Mouse (Mus musculus) C2C12 (cell line): ENCODE results near the gene Otoa. TPM values are rescaled to one million over a fixed set of nuclear protein-coding genes. Genes with fewer than 3 reads are reported as not detected.

ENCODE experiments used
- H3K27me3 ChIP-seq: one replicate; pipeline ENCODE4 v1.6.1; 2011; ENCODE audit not compliant: control insufficient read depth, insufficient read depth, insufficient read length
- H3K36me3 ChIP-seq: one replicate; pipeline ENCODE4 v1.6.1; 2011; ENCODE audit not compliant: control insufficient read depth, insufficient read depth
- H3K4me3 ChIP-seq: one replicate; pipeline ENCODE4 v1.5.1; 2011; ENCODE audit warnings: mild to moderate bottlenecking, control low read depth; ENCODE audit not compliant: poor library complexity, insufficient read depth, severe bottlenecking
- H3K79me2 ChIP-seq: one replicate; pipeline ENCODE4 v1.6.1; 2011; ENCODE audit not compliant: control insufficient read depth, insufficient read depth
- H3K79me3 ChIP-seq: one replicate; pipeline ENCODE4 v1.6.1; 2011; ENCODE audit warnings: low read depth, control low read depth
- H3ac ChIP-seq: one replicate; pipeline ENCODE3; 2011; ENCODE audit warnings: low read depth; ENCODE audit not compliant: control insufficient read depth, insufficient read length
- CEBPB ChIP-seq: IDR thresholded peaks from one replicate; pipeline ENCODE4 v1.6.1; 2011; ENCODE audit warnings: low read depth, mild to moderate bottlenecking, control low read depth, moderate library complexity
- CTCF ChIP-seq: IDR thresholded peaks from one replicate; pipeline ENCODE4 v1.5.1; 2011; ENCODE audit not compliant: control insufficient read depth, insufficient read depth, insufficient read length
- FOSL1 ChIP-seq: IDR thresholded peaks from one replicate; pipeline ENCODE4 v1.8.0; 2011; ENCODE audit warnings: mild to moderate bottlenecking, low read length; ENCODE audit not compliant: poor library complexity, insufficient read depth, severe bottlenecking
- MAX ChIP-seq: IDR thresholded peaks from one replicate; pipeline ENCODE4 v1.6.1; 2011; ENCODE audit warnings: mild to moderate bottlenecking, control low read depth
- MYOD1 ChIP-seq: IDR thresholded peaks from one replicate; pipeline ENCODE4 v1.6.1; 2011; ENCODE audit warnings: low read depth; ENCODE audit not compliant: control insufficient read depth, insufficient read length
- MYOG ChIP-seq: IDR thresholded peaks from one replicate; pipeline ENCODE4 v1.6.1; 2011; ENCODE audit not compliant: control insufficient read depth, insufficient read length; ENCODE audit errors: extremely low read depth
- USF1 ChIP-seq: IDR thresholded peaks from one replicate; pipeline ENCODE4 v1.6.1; 2011; ENCODE audit warnings: low read depth, mild to moderate bottlenecking, control low read depth, moderate library complexity
- polyA plus RNA-seq: library from polyadenylated mRNA; unstranded; fragments of >200 nt; fragmentation: generic; extraction: Trizol; gene quantifications from one replicate; pipeline ENCODE4 v1.2.1, GENCODE M21; 2012; ENCODE audit warnings: missing spikeins

Otoa gene
- polyA plus RNA-seq, 1 experiment, result 0.12 TPM

GRCm38 (mm10) chr7:121082949-121083513 is 1.6 kb downstream of the Otoa start:
- no peak overlapping the region for H3ac ChIP-seq
- H3K27me3 ChIP-seq, result no peaks in the 10 kb centered on the region
- H3K79me3 ChIP-seq, result no peaks in the 10 kb centered on the region
- no peak for TF ChIP-seq CTCF
- TF ChIP-seq MYOG, result no peak
- TF ChIP-seq USF1, result no peak
- H3K4me3 ChIP-seq, result no peak overlapping the region
- no peaks in the 10 kb centered on the region for H3K36me3 ChIP-seq
- no peaks in the 10 kb centered on the region for H3K79me2 ChIP-seq

- TF ChIP-seq MYOD1 (no peak), CEBPB (no peak), FOSL1 (no peak), MYOG (no peak), USF1 (no peak), MAX (no peak), CTCF (no peak)
- no peaks in the 10 kb centered on the region for H3K79me3 ChIP-seq
- H3K27me3 ChIP-seq, result no peaks in the 10 kb centered on the region
- no peak overlapping the region for H3ac ChIP-seq
- H3K79me2 ChIP-seq, result no peaks in the 10 kb centered on the region
- no peak overlapping the region for H3K4me3 ChIP-seq
- no peaks in the 10 kb centered on the region for H3K36me3 ChIP-seq
Measured at GRCm38 (mm10) chr7:121084840-121085453, 3.5 kb downstream of the Otoa start.

GRCm38 (mm10) chr7:121085500-121085899 is 4.0 kb downstream of the Otoa start:
- no peaks in the 10 kb centered on the region for H3K79me3 ChIP-seq
- no peak for TF ChIP-seq FOSL1
- TF ChIP-seq CEBPB, result no peak
- TF ChIP-seq MYOG, result no peak
- no peak for TF ChIP-seq MYOD1
- TF ChIP-seq CTCF, result no peak

GRCm38 (mm10) chr7:121088745-121089144 is 7.3 kb downstream of the Otoa start:
- Histone ChIP-seq H3ac (no peak overlapping the region), H3K36me3 (no peaks in the 10 kb centered on the region), H3K4me3 (no peak overlapping the region), H3K79me2 (no peaks in the 10 kb centered on the region), H3K27me3 (no peaks in the 10 kb centered on the region), H3K79me3 (no peaks in the 10 kb centered on the region)
- TF ChIP-seq FOSL1 (no peak), CTCF (no peak), MAX (no peak), MYOD1 (no peak), MYOG (no peak), CEBPB (no peak), USF1 (no peak)

More at GRCm38 (mm10) chr7:121085500-121085899, 4.0 kb downstream of the Otoa start:
- Histone ChIP-seq H3K79me2 (no peaks in the 10 kb centered on the region), H3K4me3 (no peak overlapping the region), H3K36me3 (no peaks in the 10 kb centered on the region), H3ac (no peak overlapping the region), H3K27me3 (no peaks in the 10 kb centered on the region)

- Histone ChIP-seq H3K79me2 (no peaks in the 10 kb centered on the region), H3K79me3 (no peaks in the 10 kb centered on the region), H3K36me3 (no peaks in the 10 kb centered on the region), H3K4me3 (no peak overlapping the region), H3ac (no peak overlapping the region), H3K27me3 (no peaks in the 10 kb centered on the region)
- TF ChIP-seq FOSL1 (no peak), MAX (no peak)
Measured at GRCm38 (mm10) chr7:121090748-121091147, 9.3 kb downstream of the Otoa start.

- no peaks in the 10 kb centered on the region for H3K27me3 ChIP-seq
- no peaks in the 10 kb centered on the region for H3K79me3 ChIP-seq
- no peaks in the 10 kb centered on the region for H3K36me3 ChIP-seq
- no peak overlapping the region for H3ac ChIP-seq
- H3K79me2 ChIP-seq, result no peaks in the 10 kb centered on the region
- TF ChIP-seq CTCF, result no peak
- TF ChIP-seq CEBPB, result no peak
- no peak for TF ChIP-seq MYOD1
- no peak for TF ChIP-seq FOSL1
- TF ChIP-seq MAX, result no peak
- no peak for TF ChIP-seq USF1
- no peak for TF ChIP-seq MYOG
- H3K4me3 ChIP-seq, result no peak overlapping the region
Measured at GRCm38 (mm10) chr7:121093026-121093425, 11.6 kb downstream of the Otoa start.
